Mouse (Mus musculus): ENCODE measurements around the gene Krcc1. TPM values are rescaled to one million over a fixed set of nuclear protein-coding genes. Genes with fewer than 3 reads are reported as not detected.
"Not testable (repeated sequence)": the region's sequence is repeated elsewhere in the genome, so short reads cannot be mapped to it uniquely, and the experiment has no call there.

The Krcc1 gene
- total RNA-seq, 2 experiments from 2014 or later: 13.6 to 14.9 TPM

DNA sequence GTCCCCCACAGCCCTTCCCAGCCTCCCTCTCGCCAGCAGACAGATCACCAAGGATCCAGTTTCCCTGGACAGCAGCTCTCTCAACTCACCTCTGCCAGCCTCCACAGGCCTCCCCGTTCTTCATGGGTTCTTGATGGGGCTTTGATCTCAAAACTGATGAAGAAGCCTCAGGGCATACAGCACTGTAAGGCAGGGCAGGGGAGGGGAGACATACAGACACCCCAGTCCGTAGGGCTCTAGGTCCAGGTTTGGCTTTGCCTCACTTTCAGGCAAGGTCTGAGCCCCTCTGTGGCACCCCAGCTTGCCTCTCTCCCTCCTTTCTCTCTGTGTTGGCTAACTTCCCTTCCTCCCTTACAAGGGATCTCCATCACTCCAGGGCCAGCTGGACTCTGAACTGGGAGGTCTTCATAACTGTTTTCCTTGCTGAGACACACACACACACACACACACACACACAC is 50.4 kb downstream of the Krcc1 start, which contains the start of gene Smyd1:
Gene Smyd1, minus strand, starts transcription at position 408 of the 458 bp plus-strand sequence.
- DNase-seq (ENCODE audit: low spot score in 2 of 2): no peak
- intact Hi-C loops (cut with DNase I): no loop called here

DNA sequence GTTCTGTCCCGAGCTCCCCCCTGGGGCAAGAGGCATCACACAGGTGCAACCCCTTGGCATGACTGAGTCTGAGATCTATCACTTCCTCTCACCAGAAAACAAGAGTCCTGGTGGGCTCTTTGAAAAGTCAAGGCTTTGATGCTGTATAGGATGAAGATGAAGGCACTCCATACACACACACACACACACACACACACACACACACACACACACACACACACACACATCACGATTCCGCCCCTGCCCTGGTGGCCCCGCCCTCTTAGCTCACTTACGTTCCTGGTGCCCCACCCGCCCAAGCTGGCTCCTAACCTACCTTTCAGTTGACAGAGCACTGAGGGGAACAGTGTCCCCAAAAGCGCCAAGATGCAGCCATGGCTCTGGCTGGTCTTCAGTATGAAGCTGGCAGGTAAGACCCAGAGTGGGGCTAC is 51.0 kb downstream of the Krcc1 start, which contains the start of gene Cd8b1:
Gene Cd8b1, plus strand, starts transcription at position 298 of the 431 bp plus-strand sequence.
- intact Hi-C loops (cut with DNase I): no loop called here
- DNase-seq (ENCODE audit: low spot score in 2 of 2): no peak

- no peak for DNase-seq (ENCODE audit: low spot score in 2 of 2)
- intact Hi-C loops (cut with DNase I): no loop called here
Observed at GRCm38 (mm10) chr6:71324816-71325215, 53.3 kb downstream of the Krcc1 start.

DNA sequence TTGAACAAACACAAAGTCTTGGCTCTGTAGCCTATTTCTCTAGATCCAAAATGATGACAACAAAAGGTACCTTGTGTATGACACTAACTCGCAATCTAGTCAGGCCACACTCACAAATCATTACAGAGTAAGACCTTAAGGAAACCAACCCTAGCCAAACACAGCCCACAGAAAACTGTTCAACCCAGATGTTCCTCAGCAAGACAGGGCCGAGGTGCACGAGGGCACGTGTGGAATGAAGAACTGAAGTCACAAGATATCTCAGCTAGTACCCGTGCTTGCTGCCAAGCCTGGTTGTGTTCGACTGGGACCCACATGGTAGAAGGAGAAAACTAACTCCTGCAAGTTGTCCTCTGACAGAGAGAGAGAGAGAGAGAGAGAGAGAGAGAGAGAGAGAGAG is 58.4 kb downstream of the Krcc1 start:
- no peak for DNase-seq (ENCODE audit: low spot score in 2 of 2)

DNA sequence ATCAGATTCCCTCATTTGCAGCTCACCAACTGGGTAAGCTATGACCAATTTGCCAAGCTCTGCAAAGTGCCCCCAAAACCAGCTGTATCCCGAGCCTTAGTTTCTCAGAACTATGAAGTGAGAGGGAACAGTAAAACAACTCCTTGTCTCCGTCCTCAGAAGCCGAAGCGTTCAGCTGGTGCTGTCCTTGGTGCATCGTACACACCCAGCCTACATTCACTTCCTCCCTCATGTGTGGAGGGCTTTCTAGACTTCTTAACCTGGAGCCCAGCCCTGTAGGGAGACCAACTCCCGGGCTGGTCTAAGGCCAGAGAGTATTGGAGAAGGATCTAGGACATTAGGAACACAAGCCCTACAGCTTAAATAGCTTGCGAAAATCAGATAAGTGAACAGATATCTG is 59.0 kb downstream of the Krcc1 start:
- no peak for DNase-seq (ENCODE audit: low spot score in 2 of 2)
- intact Hi-C loops (cut with DNase I): no loop called here

More for the DNA sequence above, 58.4 kb downstream of the Krcc1 start:
- intact Hi-C loops (cut with DNase I): no loop called here

DNA sequence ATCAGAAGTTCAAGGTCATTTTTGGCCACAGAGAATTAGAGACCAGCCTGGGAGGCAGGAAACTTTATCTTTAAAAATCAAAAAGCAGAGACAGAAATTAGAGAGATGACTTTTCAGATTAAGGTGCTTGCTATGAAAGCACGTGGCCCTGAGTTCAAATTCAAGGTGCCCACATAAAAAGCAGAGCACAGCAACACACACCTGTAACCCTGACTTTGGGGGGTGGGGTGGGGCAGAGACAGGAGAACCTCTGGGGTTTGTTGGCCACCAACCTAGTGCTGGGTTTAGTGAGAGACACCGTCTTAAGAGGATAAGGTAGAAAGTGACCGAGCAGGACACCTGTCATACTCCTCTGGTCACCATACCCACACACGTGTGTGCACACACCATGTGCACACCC is 60.0 kb downstream of the Krcc1 start:
- intact Hi-C loops (cut with DNase I); DNase-seq (ENCODE audit: low spot score in 2 of 2): not testable (repeated sequence)

DNA sequence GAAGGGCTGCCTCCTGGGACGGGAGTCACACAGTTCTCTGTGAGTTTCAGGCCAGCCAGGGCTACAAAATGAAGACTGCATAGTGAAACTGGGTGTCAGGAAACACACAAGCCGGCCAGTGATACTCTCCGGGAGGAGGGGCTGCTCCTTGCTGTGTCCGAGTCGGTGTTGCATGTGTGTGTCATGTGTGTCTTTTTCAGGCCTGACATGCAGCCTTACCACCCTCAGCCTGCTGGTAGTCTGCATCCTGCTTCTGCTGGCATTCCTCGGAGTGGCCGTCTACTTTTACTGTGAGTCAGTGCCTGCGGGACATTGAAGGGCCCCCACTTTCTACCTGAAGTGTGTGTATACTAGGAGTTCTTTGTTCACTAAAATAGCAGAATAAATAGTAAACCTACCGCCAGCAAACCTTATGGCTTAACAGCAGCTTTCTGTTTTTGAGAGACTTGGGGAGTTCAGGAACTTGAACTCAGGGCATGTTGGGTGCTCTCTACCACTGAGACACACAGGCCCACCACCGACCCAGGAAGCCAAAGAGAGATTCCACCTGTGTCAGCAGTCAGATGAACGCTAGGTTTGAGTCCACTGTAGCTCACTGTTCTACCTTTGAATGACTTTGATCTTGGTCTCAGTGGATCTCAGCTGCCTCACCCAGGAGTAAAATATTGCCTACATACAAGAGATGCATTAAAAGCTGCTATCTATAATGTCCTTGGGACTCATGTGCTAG is 60.9 kb downstream of the Krcc1 start:
- intact Hi-C loops (cut with DNase I): no loop called here
- no peak for DNase-seq (ENCODE audit: low spot score in 2 of 2)

GRCm38 (mm10) chr6:71333031-71333430 is 61.6 kb downstream of the Krcc1 start:
- intact Hi-C loops (cut with DNase I): no loop called here
- DNase-seq (ENCODE audit: low spot score in 2 of 2): no peak

DNA sequence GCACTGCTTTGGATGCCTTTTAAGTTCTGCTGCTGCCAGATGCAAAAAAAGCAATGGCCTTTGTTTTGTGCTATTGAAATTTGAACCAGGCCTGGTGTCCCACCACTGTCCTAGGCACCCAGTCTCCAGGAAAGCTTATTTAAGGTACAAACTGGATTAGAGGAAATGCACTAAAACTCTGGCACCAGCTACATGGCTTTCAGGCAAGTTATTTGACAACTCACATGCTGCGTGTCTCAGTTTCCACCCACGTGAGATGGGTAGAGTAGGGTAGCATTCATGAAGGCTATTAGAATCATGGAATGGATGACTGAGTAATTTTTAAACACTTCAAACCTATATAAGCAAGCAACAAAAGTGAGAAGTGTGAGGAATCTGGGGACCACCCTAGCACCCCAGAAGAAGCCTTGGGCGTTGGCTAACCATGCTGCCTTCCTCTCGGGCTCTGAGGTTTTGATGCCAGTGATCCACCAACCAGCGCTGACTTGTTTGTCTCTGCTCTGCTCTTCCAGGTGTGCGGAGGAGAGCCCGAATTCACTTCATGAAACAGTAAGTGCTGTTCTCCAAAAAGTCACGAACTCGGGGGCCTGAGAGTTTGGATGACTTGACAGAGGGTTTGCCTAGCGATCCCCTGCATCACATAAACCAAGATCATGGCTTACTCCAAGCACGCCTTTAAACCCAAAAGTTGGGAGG is 62.2 kb downstream of the Krcc1 start:
- DNase-seq (ENCODE audit: low spot score in 2 of 2): peak in 1 of 2 experiments; percentile 12
- intact Hi-C loops (cut with DNase I): no loop called here

Small RNA genes within 50 kb of the gene (microRNA-seq; reads per million reads assigned to microRNA genes)
- gene Mir8112: 36.9 to 60.5 reads per million in 2 experiments

Other genes with a start within 250 kb of the Krcc1 start
- 1 to 10 TPM; 2.7 to 3.0 TPM for gene Thnsl2, start 127.2 kb upstream of the Krcc1 start, total RNA-seq (2021)
- not detected for gene Fabp1, start 71.8 kb upstream of the Krcc1 start, total RNA-seq (2021)
- 1 to 10 TPM in 1 of 2 experiments, under 1 TPM in 1; 0.96 to 2.4 TPM for gene Smyd1, start 50.6 kb downstream of the Krcc1 start, total RNA-seq (2021)
- not detected for gene Cd8b1, start 51.1 kb downstream of the Krcc1 start, total RNA-seq (2021)
- not detected for gene Cd8a, start 101.8 kb downstream of the Krcc1 start, total RNA-seq (2021)
- gene Rmnd5a, start 169.0 kb downstream of the Krcc1 start, total RNA-seq (2021): 100 to 1,000 TPM in 1 of 2 experiments, 10 to 100 TPM in 1; 96.3 to 108 TPM
- gene Rnf103, start 222.2 kb downstream of the Krcc1 start, total RNA-seq (2021): 10 to 100 TPM; 49.8 to 54.0 TPM

Data from left cerebral cortex, postnatal 25 days (tissue).